Comparison of ENCODE assay signal across 10 mouse cellular contexts in genomic region chr9:27153861-27154260, GRCm38 (mm10). TPM values are rescaled to one million over a fixed set of nuclear protein-coding genes. Genes with fewer than 3 reads are reported as not detected.
DNase-seq lines count a peak whose midpoint lies in the region; ATAC-seq and TF ChIP-seq lines count a peak whose summit lies in the region.
"Had no signal": no experiment of that assay in that cellular context is flagged by ENCODE, and none has a peak within 500 bp of the region (broad histone marks: within the 10 kb centered on the region; RNA-seq: fewer than 3 reads in every experiment).

No protein-coding gene starts in this region.

- peak overlapping the region; percentile 74 for H3K4me2 ChIP-seq in forebrain, embryonic 12.5 days
- peak overlapping the region; percentile 66 for H3K4me2 ChIP-seq in limb, embryonic 12.5 days
- H3K4me2 ChIP-seq in stomach, embryonic 14.5 days (replicated peaks; ENCODE audit: low read depth, low read length), result peak overlapping the region; percentile 56; the same call in 1 of the 2 replicates

- no peak for ATAC-seq in forebrain, embryonic 12.5 days (ENCODE audit: low FRiP score)
- no peak for ATAC-seq in limb, embryonic 12.5 days (ENCODE audit: insufficient number of reproducible peaks, insufficient read depth, low FRiP score, low TSS enrichment, low read depth)
- ATAC-seq in stomach, embryonic 14.5 days (ENCODE audit: insufficient number of reproducible peaks, insufficient read depth, low FRiP score, low read depth), result no peak
- no peak for ATAC-seq in megakaryocyte progenitor cell, adult 5-6 weeks (replicated peaks; ENCODE audit: poor library complexity)
- ATAC-seq: lung, postnatal 0 days had no signal

- H3K4me1 ChIP-seq in forebrain, embryonic 12.5 days, result peaks cover 61% of the 10 kb centered on the region
- peaks cover 37% of the 10 kb centered on the region for H3K4me1 ChIP-seq in limb, embryonic 12.5 days (replicated peaks)
- no peaks in the 10 kb centered on the region for H3K4me1 ChIP-seq in stomach, embryonic 14.5 days (ENCODE audit: control insufficient read depth, insufficient read depth, low read length)

- H3K4me3 ChIP-seq in left cerebral cortex, adult 2 months, result peak overlapping the region; percentile 84
- H3K4me3 ChIP-seq in forebrain, embryonic 12.5 days (replicated peaks), result peak overlapping the region; percentile 85
- H3K4me3 ChIP-seq in limb, embryonic 12.5 days (replicated peaks), result peak overlapping the region; percentile 77
- 0 out of 2 replicates have a peak overlapping the region, but pooled peaks have one; percentile 55 for H3K4me3 ChIP-seq in stomach, embryonic 14.5 days (ENCODE audit: low read depth, low read length)

- WGBS in forebrain, embryonic 12.5 days, result 37% methylated on average over 4 of the region's 4 CpGs
- WGBS in limb, embryonic 12.5 days, result 84% methylated on average over 4 of the region's 4 CpGs
- 77% methylated on average over 4 of the region's 4 CpGs for WGBS in stomach, embryonic 14.5 days

- 0 out of 2 replicates have a peak, but pooled peaks cover 3% of the 10 kb centered on the region for H3K36me3 ChIP-seq in forebrain, embryonic 12.5 days (replicated peaks)
- peaks cover 10% of the 10 kb centered on the region for H3K36me3 ChIP-seq in limb, embryonic 12.5 days
- no peaks in the 10 kb centered on the region for H3K36me3 ChIP-seq in stomach, embryonic 14.5 days (ENCODE audit: control insufficient read depth, insufficient read depth, low read length)

- peak overlapping the region; percentile 90 for H3K9ac ChIP-seq in forebrain, embryonic 12.5 days
- no peak overlapping the region for H3K9ac ChIP-seq in limb, embryonic 12.5 days (replicated peaks)
- H3K9ac ChIP-seq in stomach, embryonic 14.5 days (replicated peaks; ENCODE audit: low read depth, low read length), result no peak overlapping the region; the same call in 1 of the 2 replicates

- intact Hi-C loops in left cerebral cortex, adult 2 months (cut with DNase I), result no loop called here
- intact Hi-C loops in left cerebral cortex, postnatal 25 days (cut with DNase I), result no loop called here

- peak overlapping the region; percentile 85 for H3K27ac ChIP-seq in left cerebral cortex, adult 2 months
- H3K27ac ChIP-seq in forebrain, embryonic 12.5 days, result 0 out of 2 replicates have a peak overlapping the region, but pooled peaks have one; percentile 96
- no peak overlapping the region for H3K27ac ChIP-seq in limb, embryonic 12.5 days
- H3K27ac ChIP-seq in stomach, embryonic 14.5 days (ENCODE audit: low read length), result no peak overlapping the region

- no peak for TF ChIP-seq CTCF in left cerebral cortex, adult 2 months (IDR thresholded peaks at IDR 0.05)

- no peaks in the 10 kb centered on the region for H3K27me3 ChIP-seq in forebrain, embryonic 12.5 days
- H3K27me3 ChIP-seq in limb, embryonic 12.5 days, result peaks cover 3% of the 10 kb centered on the region; the same call in 1 of the 2 replicates
- H3K27me3 ChIP-seq in stomach, embryonic 14.5 days (ENCODE audit: control insufficient read depth, insufficient read depth, low read length), result no peaks in the 10 kb centered on the region

- H3K9me3 ChIP-seq in forebrain, embryonic 12.5 days, result no peaks in the 10 kb centered on the region
- no peaks in the 10 kb centered on the region for H3K9me3 ChIP-seq in limb, embryonic 12.5 days
- H3K9me3 ChIP-seq in stomach, embryonic 14.5 days (ENCODE audit: control insufficient read depth, low read depth, low read length), result no peaks in the 10 kb centered on the region

- DNase-seq in left cerebral cortex, adult 2 months (ENCODE audit: extremely low spot score in 1 of 2, low spot score in 2 of 2), result no peak
- DNase-seq in left cerebral cortex, postnatal 25 days (ENCODE audit: low spot score in 2 of 2), result no peak
- DNase-seq in cerebellum, postnatal 14 days, result no peak
- DNase-seq: adrenal gland, postnatal 14 days; heart, adult 11 months had no signal

RNA-seq across cellular contexts. Expression of gene Jam3, which starts 1.4 kb away (rescaled TPM):
- 10 to 100 TPM; 32.6 TPM for total RNA-seq in left cerebral cortex, adult 2 months (2021)
- 10 to 100 TPM; 30.7 to 33.4 TPM for total RNA-seq in left cerebral cortex, postnatal 25 days (2021)
- polyA plus RNA-seq in forebrain, embryonic 12.5 days (2016; fragmentation: Nextera tagmentation; extraction: Ambion mirVana), result 146 and 155 TPM in 2 replicates
- 127 and 131 TPM in 2 replicates for polyA plus RNA-seq in limb, embryonic 12.5 days (2016; fragmentation: Nextera tagmentation; extraction: Ambion mirVana)
- 70.0 and 70.5 TPM in 2 replicates for polyA plus RNA-seq in stomach, embryonic 14.5 days (2014; fragmentation: Nextera tagmentation; extraction: Ambion mirVana)
- 0.10 TPM in 1 of 2 replicates, not detected in the other for total RNA-seq in megakaryocyte progenitor cell, adult 5-6 weeks (2015)
- total RNA-seq in megakaryocyte progenitor cell, adult 5-6 weeks (2017), result 0.27 TPM in 1 of 2 replicates, not detected in the other

Comparison
In these comparisons a context has a peak if more than half of its experiments do, and no peak if none do; other contexts are left out.
1. H3K27ac ChIP-seq: peak in left cerebral cortex, adult 2 months (single experiment) and forebrain, embryonic 12.5 days (single experiment); none in limb, embryonic 12.5 days (single experiment) and stomach, embryonic 14.5 days (single experiment).
2. RNA of gene Jam3, which starts 1.4 kb away (total RNA-seq): 30.7 to 33.4 TPM in left cerebral cortex, postnatal 25 days and 32.6 TPM in left cerebral cortex, adult 2 months; 0.10 to 0.27 TPM in megakaryocyte progenitor cell, adult 5-6 weeks; every median in the first group is over 10 times any median in the second.
3. Peak in every context shown above with its lines, with median percentiles within 50 percentile points of each other: H3K4me3 ChIP-seq and H3K4me2 ChIP-seq.